Mouse (Mus musculus): ENCODE measurements around the gene Mtss1l. TPM values are rescaled to one million over a fixed set of nuclear protein-coding genes. Genes with fewer than 3 reads are reported as not detected.
"Not testable (repeated sequence)": the region's sequence is repeated elsewhere in the genome, so short reads cannot be mapped to it uniquely, and the experiment has no call there.

Gene Mtss1l
- polyA plus RNA-seq, 1 experiment from 2014 or later: 19.2 TPM

- ATAC-seq (ENCODE audit: insufficient number of reproducible peaks, insufficient read depth, low FRiP score, low TSS enrichment, low read depth); H3K36me3 ChIP-seq; H3K4me1 ChIP-seq (replicated peaks); H3K27ac ChIP-seq; H3K27me3 ChIP-seq; H3K4me2 ChIP-seq; H3K4me3 ChIP-seq (replicated peaks); H3K9ac ChIP-seq (replicated peaks); H3K9me3 ChIP-seq: not testable (repeated sequence)
- WGBS: 79% methylated on average over 7 of the region's 7 CpGs
These were observed 65.2 kb downstream of the Mtss1l start for GRCm38 (mm10) chr8:110786501-110786900.

- ATAC-seq (ENCODE audit: insufficient number of reproducible peaks, insufficient read depth, low FRiP score, low TSS enrichment, low read depth): no peak
- no peak overlapping the region for H3K27ac ChIP-seq
- no peaks in the 10 kb centered on the region for H3K4me1 ChIP-seq (replicated peaks)
- no peaks in the 10 kb centered on the region for H3K27me3 ChIP-seq
- no peaks in the 10 kb centered on the region for H3K9me3 ChIP-seq
- H3K4me2 ChIP-seq: no peak overlapping the region
- H3K4me3 ChIP-seq (replicated peaks): no peak overlapping the region
- 86% methylated on average over 8 of the region's 8 CpGs for WGBS
- H3K36me3 ChIP-seq: no peaks in the 10 kb centered on the region
- H3K9ac ChIP-seq (replicated peaks): no peak overlapping the region
These were observed 65.7 kb downstream of the Mtss1l start for GRCm38 (mm10) chr8:110786934-110787333.

GRCm38 (mm10) chr8:110787411-110787954 lies 66.2 kb downstream of the Mtss1l start:
- H3K36me3 ChIP-seq: no peaks in the 10 kb centered on the region
- no peak overlapping the region for H3K9ac ChIP-seq (replicated peaks)
- no peak overlapping the region for H3K4me2 ChIP-seq
- no peaks in the 10 kb centered on the region for H3K4me1 ChIP-seq (replicated peaks)
- no peaks in the 10 kb centered on the region for H3K9me3 ChIP-seq
- no peak for ATAC-seq (ENCODE audit: insufficient number of reproducible peaks, insufficient read depth, low FRiP score, low TSS enrichment, low read depth)
- H3K27me3 ChIP-seq: no peaks in the 10 kb centered on the region
- H3K27ac ChIP-seq: no peak overlapping the region
- H3K4me3 ChIP-seq (replicated peaks): no peak overlapping the region
- 85% methylated on average over 9 of the region's 9 CpGs for WGBS

GRCm38 (mm10) chr8:110788981-110789380 lies 67.7 kb downstream of the Mtss1l start:
- no peak overlapping the region for H3K27ac ChIP-seq
- no peak overlapping the region for H3K4me2 ChIP-seq
- no peak overlapping the region for H3K9ac ChIP-seq (replicated peaks)
- H3K27me3 ChIP-seq: no peaks in the 10 kb centered on the region
- H3K36me3 ChIP-seq: no peaks in the 10 kb centered on the region
- no peak for ATAC-seq (ENCODE audit: insufficient number of reproducible peaks, insufficient read depth, low FRiP score, low TSS enrichment, low read depth)
- WGBS: 69% methylated on average over 12 of the region's 12 CpGs
- no peak overlapping the region for H3K4me3 ChIP-seq (replicated peaks)
- H3K9me3 ChIP-seq: no peaks in the 10 kb centered on the region
- peaks cover 4% of the 10 kb centered on the region; the same call in 1 of the 2 replicates for H3K4me1 ChIP-seq (replicated peaks)

GRCm38 (mm10) chr8:110789571-110789970 lies 68.3 kb downstream of the Mtss1l start:
- no peak overlapping the region for H3K9ac ChIP-seq (replicated peaks)
- ATAC-seq (ENCODE audit: insufficient number of reproducible peaks, insufficient read depth, low FRiP score, low TSS enrichment, low read depth): no peak
- no peak overlapping the region for H3K4me3 ChIP-seq (replicated peaks)
- peaks cover 4% of the 10 kb centered on the region; the same call in 1 of the 2 replicates for H3K4me1 ChIP-seq (replicated peaks)
- H3K36me3 ChIP-seq: no peaks in the 10 kb centered on the region
- no peaks in the 10 kb centered on the region for H3K27me3 ChIP-seq
- no peak overlapping the region for H3K4me2 ChIP-seq
- 53% methylated on average over 12 of the region's 12 CpGs for WGBS
- no peaks in the 10 kb centered on the region for H3K9me3 ChIP-seq
- H3K27ac ChIP-seq: no peak overlapping the region

- no peak for ATAC-seq (ENCODE audit: insufficient number of reproducible peaks, insufficient read depth, low FRiP score, low TSS enrichment, low read depth)
- H3K4me1 ChIP-seq (replicated peaks): peaks cover 4% of the 10 kb centered on the region; the same call in 1 of the 2 replicates
- no peak overlapping the region for H3K9ac ChIP-seq (replicated peaks)
- H3K4me2 ChIP-seq: no peak overlapping the region
- H3K9me3 ChIP-seq: no peaks in the 10 kb centered on the region
- no peaks in the 10 kb centered on the region for H3K27me3 ChIP-seq
- H3K4me3 ChIP-seq (replicated peaks): no peak overlapping the region
- H3K36me3 ChIP-seq: no peaks in the 10 kb centered on the region
- 53% methylated on average over 6 of the region's 6 CpGs for WGBS
- H3K27ac ChIP-seq: no peak overlapping the region
These were observed 69.0 kb downstream of the Mtss1l start for GRCm38 (mm10) chr8:110790270-110790669.

Other genes starting within 250 kb of the Mtss1l start
- 23.3 and 23.5 TPM in 2 replicates for gene Vac14, start 102.9 kb upstream of the Mtss1l start, polyA plus RNA-seq (2016; fragmentation: Nextera tagmentation; extraction: Ambion mirVana)
- 0.15 and 0.44 TPM in 2 replicates for gene Il34, start 84.4 kb downstream of the Mtss1l start, polyA plus RNA-seq (2016; fragmentation: Nextera tagmentation; extraction: Ambion mirVana)
- 84.9 and 88.6 TPM in 2 replicates for gene Cog4, start 125.1 kb downstream of the Mtss1l start, polyA plus RNA-seq (2016; fragmentation: Nextera tagmentation; extraction: Ambion mirVana)
- gene Sf3b3, start 125.3 kb downstream of the Mtss1l start, polyA plus RNA-seq (2016; fragmentation: Nextera tagmentation; extraction: Ambion mirVana): 207 and 211 TPM in 2 replicates
- gene Fuk, start 181.0 kb downstream of the Mtss1l start, polyA plus RNA-seq (2016; fragmentation: Nextera tagmentation; extraction: Ambion mirVana): 17.9 and 20.3 TPM in 2 replicates
- 41.6 and 44.2 TPM in 2 replicates for gene St3gal2, start 198.4 kb downstream of the Mtss1l start, polyA plus RNA-seq (2016; fragmentation: Nextera tagmentation; extraction: Ambion mirVana)